8 mouse cellular contexts compared by ENCODE assay signal in the genomic region with DNA sequence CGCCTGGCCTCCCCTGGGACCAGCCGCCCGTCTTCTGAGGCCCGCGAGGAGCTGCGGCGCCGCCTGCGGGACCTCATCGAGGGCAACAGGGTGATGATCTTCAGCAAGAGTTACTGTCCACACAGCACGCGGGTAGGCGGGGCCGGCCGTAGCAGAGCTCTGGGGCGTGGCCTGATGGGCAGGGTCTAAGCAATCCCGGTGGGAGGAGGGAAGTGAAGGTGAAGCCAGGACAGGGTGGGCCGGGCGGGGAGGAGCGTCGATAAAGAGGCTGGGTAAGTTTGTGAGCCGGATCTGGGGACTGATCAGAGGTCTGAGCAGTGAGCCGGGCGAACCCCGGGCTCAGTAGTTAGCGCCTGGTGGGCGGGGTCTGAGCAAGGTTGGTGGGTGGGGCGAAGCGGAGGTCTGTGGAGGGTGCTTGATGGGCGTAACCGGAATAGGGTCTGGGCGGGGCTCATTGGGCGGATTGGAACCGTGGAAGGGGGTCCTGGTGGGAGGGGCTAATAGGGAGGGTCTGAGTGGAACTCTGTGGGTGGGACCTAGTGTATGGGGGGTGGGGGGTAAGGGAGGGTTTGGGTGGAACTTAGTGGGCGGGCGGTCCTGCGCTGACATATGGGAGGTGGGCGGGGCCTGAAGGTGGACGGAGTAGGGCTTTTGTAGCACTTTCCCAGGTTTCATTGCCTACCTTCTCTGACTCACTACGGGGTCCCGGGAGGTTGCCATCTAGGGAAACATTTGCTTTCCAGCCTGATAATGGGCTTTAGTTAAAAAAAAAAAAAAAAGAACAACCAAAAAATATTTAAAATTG. TPM values are rescaled to one million over a fixed set of nuclear protein-coding genes. Genes with fewer than 3 reads are reported as not detected.
DNase-seq lines count a peak whose midpoint lies in the region; ATAC-seq and TF ChIP-seq lines count a peak whose summit lies in the region.

No protein-coding gene starts in this region.

- no peak for TF ChIP-seq POLR2A in kidney, adult 2 months (IDR thresholded peaks at IDR 0.05; ENCODE audit: low read depth, low read length)
- TF ChIP-seq POLR2A in spleen, adult 2 months (IDR thresholded peaks at IDR 0.05; ENCODE audit: low read depth, low read length): no peak

- no peaks in the 10 kb centered on the region for H3K27me3 ChIP-seq in embryonic facial prominence, embryonic 13.5 days
- H3K27me3 ChIP-seq in kidney, adult 2 months (replicated peaks; ENCODE audit: control insufficient read depth, insufficient read depth, low read length): no peaks in the 10 kb centered on the region
- no peaks in the 10 kb centered on the region for H3K27me3 ChIP-seq in limb, embryonic 12.5 days
- no peaks in the 10 kb centered on the region for H3K27me3 ChIP-seq in midbrain, embryonic 15.5 days (replicated peaks)
- no peaks in the 10 kb centered on the region for H3K27me3 ChIP-seq in spleen, adult 2 months (ENCODE audit: control insufficient read depth, insufficient read depth, low read length)

- H3K4me1 ChIP-seq in embryonic facial prominence, embryonic 13.5 days: no peaks in the 10 kb centered on the region
- peaks cover 8% of the 10 kb centered on the region for H3K4me1 ChIP-seq in kidney, adult 2 months (ENCODE audit: control insufficient read depth, insufficient read depth, low read length)
- H3K4me1 ChIP-seq in limb, embryonic 12.5 days (replicated peaks): no peaks in the 10 kb centered on the region; the same call in 1 of the 2 replicates
- H3K4me1 ChIP-seq in midbrain, embryonic 15.5 days: peaks cover 12% of the 10 kb centered on the region
- H3K4me1 ChIP-seq in spleen, adult 2 months (ENCODE audit: control insufficient read depth, insufficient read depth, insufficient read length): no peaks in the 10 kb centered on the region

- peak overlapping the region; percentile 92 for H3K27ac ChIP-seq in embryonic facial prominence, embryonic 13.5 days
- H3K27ac ChIP-seq in kidney, adult 2 months (ENCODE audit: insufficient read depth, low read depth, low read length): peak overlapping the region; percentile 73
- H3K27ac ChIP-seq in limb, embryonic 12.5 days: peak overlapping the region; percentile 85
- H3K27ac ChIP-seq in midbrain, embryonic 15.5 days: peak overlapping the region; percentile 86
- peak overlapping the region; percentile 74; the same call in 1 of the 2 replicates for H3K27ac ChIP-seq in spleen, adult 2 months (ENCODE audit: insufficient read depth, low read length)

- peak overlapping the region; percentile 82 for H3K4me2 ChIP-seq in embryonic facial prominence, embryonic 13.5 days
- H3K4me2 ChIP-seq in limb, embryonic 12.5 days: peak overlapping the region; percentile 72
- peak overlapping the region; percentile 85 for H3K4me2 ChIP-seq in midbrain, embryonic 15.5 days

- peak; percentile 90 for ATAC-seq in embryonic facial prominence, embryonic 13.5 days (ENCODE audit: insufficient number of reproducible peaks, insufficient read depth, low FRiP score, low TSS enrichment, low read depth)
- ATAC-seq in limb, embryonic 12.5 days (ENCODE audit: insufficient number of reproducible peaks, insufficient read depth, low FRiP score, low TSS enrichment, low read depth): peak; percentile 91
- ATAC-seq in midbrain, embryonic 15.5 days (replicated peaks): peak; percentile 94

- under 1% methylated on average over 41 of the region's 41 CpGs for WGBS in embryonic facial prominence, embryonic 13.5 days
- under 1% methylated on average over 41 of the region's 41 CpGs for WGBS in kidney, adult 2 months
- under 1% methylated on average over 39 of the region's 41 CpGs for WGBS in limb, embryonic 12.5 days
- WGBS in midbrain, embryonic 15.5 days: 0% methylated on average over 40 of the region's 41 CpGs
- WGBS in spleen, adult 2 months: under 1% methylated on average over 41 of the region's 41 CpGs

- H3K9me3 ChIP-seq in embryonic facial prominence, embryonic 13.5 days: no peaks in the 10 kb centered on the region
- H3K9me3 ChIP-seq in limb, embryonic 12.5 days: no peaks in the 10 kb centered on the region
- no peaks in the 10 kb centered on the region for H3K9me3 ChIP-seq in midbrain, embryonic 15.5 days

- no peaks in the 10 kb centered on the region for H3K36me3 ChIP-seq in embryonic facial prominence, embryonic 13.5 days
- no peaks in the 10 kb centered on the region for H3K36me3 ChIP-seq in kidney, adult 2 months (ENCODE audit: control insufficient read depth, insufficient read depth, low read length)
- no peaks in the 10 kb centered on the region for H3K36me3 ChIP-seq in limb, embryonic 12.5 days
- no peaks in the 10 kb centered on the region for H3K36me3 ChIP-seq in midbrain, embryonic 15.5 days (replicated peaks)
- H3K36me3 ChIP-seq in spleen, adult 2 months (ENCODE audit: control insufficient read depth, insufficient read depth, low read length): no peaks in the 10 kb centered on the region

- H3K4me3 ChIP-seq in embryonic facial prominence, embryonic 13.5 days: peak overlapping the region; percentile 80
- H3K4me3 ChIP-seq in kidney, adult 2 months (ENCODE audit: insufficient read depth, low read depth, low read length): peak overlapping the region; percentile 59
- H3K4me3 ChIP-seq in limb, embryonic 12.5 days (replicated peaks): peak overlapping the region; percentile 69
- peak overlapping the region; percentile 70 for H3K4me3 ChIP-seq in midbrain, embryonic 15.5 days
- H3K4me3 ChIP-seq in spleen, adult 2 months (ENCODE audit: extremely low read depth, insufficient read depth, insufficient read length): peak overlapping the region; percentile 59

- TF ChIP-seq CTCF in kidney, adult 2 months (conservative IDR thresholded peaks at IDR 0.05; ENCODE audit: insufficient read depth, insufficient read length, low read depth, low read length): no peak
- no peak for TF ChIP-seq CTCF in spleen, adult 2 months (IDR thresholded peaks at IDR 0.05; ENCODE audit: extremely low read depth, insufficient read depth, insufficient read length, insufficient replicate concordance)

- H3K9ac ChIP-seq in embryonic facial prominence, embryonic 13.5 days: peak overlapping the region; percentile 72
- peak overlapping the region; percentile 58 for H3K9ac ChIP-seq in limb, embryonic 12.5 days (replicated peaks)
- peak overlapping the region; percentile 58 for H3K9ac ChIP-seq in midbrain, embryonic 15.5 days

- DNase-seq in 3134 (ENCODE audit: extremely low read depth, insufficient read length, low spot score): peak; percentile 89
- peak; percentile 96 to 97 for DNase-seq in adrenal gland, postnatal 36 days
- peak; percentile 95 to 96 for DNase-seq in heart, adult 18-20 months
- DNase-seq in kidney, adult 2 months: peak; percentile 98
- DNase-seq in spleen, adult 2 months (ENCODE audit: low read depth in 1 of 2, low spot score in 2 of 2): peak; percentile 85 to 90

RNA-seq across cellular contexts. Expression of a gene that starts 0.7 kb away (rescaled TPM):
- 10 to 100 TPM in 1 of 2 experiments, 1 to 10 TPM in 1; 9.4 to 15.5 TPM for total RNA-seq in adrenal gland, postnatal 36 days (2021)
- polyA plus RNA-seq in embryonic facial prominence, embryonic 13.5 days (2015; fragmentation: Nextera tagmentation; extraction: Ambion mirVana): 9.6 and 10.1 TPM in 2 replicates
- total RNA-seq in heart, adult 18-20 months (2021): 10 to 100 TPM; 14.6 to 17.1 TPM
- 16.9 and 18.7 TPM in 2 replicates for polyA plus RNA-seq in kidney, adult 2 months (2012; rRNA removed)
- polyA plus RNA-seq in limb, embryonic 12.5 days (2016; fragmentation: Nextera tagmentation; extraction: Ambion mirVana): 10.3 and 10.8 TPM in 2 replicates
- 16.7 and 16.8 TPM in 2 replicates for polyA plus RNA-seq in midbrain, embryonic 15.5 days (2015; fragmentation: Nextera tagmentation; extraction: Ambion mirVana)
- polyA plus RNA-seq in spleen, adult 2 months (2012; rRNA removed): 2.9 and 4.1 TPM in 2 replicates

RNA-seq across cellular contexts. Expression of a gene that starts 49.0 kb away (rescaled TPM):
- total RNA-seq in adrenal gland, postnatal 36 days (2021): 10 to 100 TPM; 27.2 to 37.5 TPM
- polyA plus RNA-seq in embryonic facial prominence, embryonic 13.5 days (2015; fragmentation: Nextera tagmentation; extraction: Ambion mirVana): 65.0 and 67.2 TPM in 2 replicates
- 10 to 100 TPM; 11.8 to 12.3 TPM for total RNA-seq in heart, adult 18-20 months (2021)
- 86.5 and 103 TPM in 2 replicates for polyA plus RNA-seq in kidney, adult 2 months (2012; rRNA removed)
- 53.9 and 54.8 TPM in 2 replicates for polyA plus RNA-seq in limb, embryonic 12.5 days (2016; fragmentation: Nextera tagmentation; extraction: Ambion mirVana)
- polyA plus RNA-seq in midbrain, embryonic 15.5 days (2015; fragmentation: Nextera tagmentation; extraction: Ambion mirVana): 173 and 185 TPM in 2 replicates
- polyA plus RNA-seq in spleen, adult 2 months (2012; rRNA removed): 7.4 and 11.1 TPM in 2 replicates

Comparison
In these comparisons a context has a peak if more than half of its experiments do, and no peak if none do; other contexts are left out.
1. Peak in every context shown above with its lines: DNase-seq, ATAC-seq, H3K4me3 ChIP-seq and H3K27ac ChIP-seq.